Mouse (Mus musculus) MEL (cell line): ENCODE measurements at regions not wholly inside any gene's neighbourhood (a gene's known extent, or its start where the extent isn't known, plus 50 kb on each side); places are given as distances from the start of the nearest gene placed in this dataset.

Experiments
- CHD1 ChIP-seq: IDR thresholded peaks from 2 replicates; pipeline ENCODE4 v1.6.1; 2012; ENCODE audit warnings: low read depth, mild to moderate bottlenecking, inconsistent platforms, low read length, improper control_type of control experiment
- CTCF ChIP-seq, 3 experiments: IDR thresholded peaks in 2 of 3; conservative IDR thresholded peaks in 1 of 3; 2 replicates each; pipeline ENCODE4 v1.5.1; 2011 to 2012; ENCODE audit warnings: low read length in 3 of 3, low read depth in 2 of 3, mild to moderate bottlenecking in 2 of 3, improper control_type of control experiment in 1 of 3, inconsistent platforms in 1 of 3, mixed read lengths in 1 of 3, moderate library complexity in 1 of 3; ENCODE audit not compliant: control insufficient read depth in 1 of 3, insufficient read depth in 1 of 3, poor library complexity in 1 of 3, severe bottlenecking in 1 of 3
- MXI1 ChIP-seq: IDR thresholded peaks from 2 replicates; pipeline ENCODE4 v1.6.1; 2011; ENCODE audit warnings: mild to moderate bottlenecking, low read depth, low read length, improper control_type of control experiment
- NRF1 ChIP-seq: IDR thresholded peaks from 2 replicates; pipeline ENCODE4 v1.6.1; 2014; ENCODE audit warnings: low read depth, mild to moderate bottlenecking, inconsistent platforms, low read length, improper control_type of control experiment, moderate library complexity; ENCODE audit not compliant: poor library complexity, insufficient read depth, severe bottlenecking
- RCOR1 ChIP-seq: IDR thresholded peaks from 2 replicates; pipeline ENCODE4 v1.6.1; 2012; ENCODE audit warnings: low read depth, mild to moderate bottlenecking, inconsistent platforms, low read length, improper control_type of control experiment
- ZC3H11A ChIP-seq: IDR thresholded peaks from 2 replicates; pipeline ENCODE4 v1.6.1; 2012; ENCODE audit warnings: low read depth, mild to moderate bottlenecking, inconsistent platforms, low read length, improper control_type of control experiment

- TF ChIP-seq ZC3H11A (no peak), MXI1 (no peak), NRF1 (no peak), CTCF (IDR thresholded peaks at IDR 0.05 in 2 of 3, conservative IDR thresholded peaks at IDR 0.05 in 1 of 3; ENCODE audit: control insufficient read depth in 1 of 3, insufficient read depth in 1 of 3, low read depth in 2 of 3, low read length in 3 of 3, poor library complexity in 1 of 3, severe bottlenecking in 1 of 3) (no peak), CHD1 (no peak), RCOR1 (no peak)
These were observed 77.6 kb upstream of the Slc28a3 start for GRCm38 (mm10) chr13:58688249-58688648.
